ENCODE assay signal across 8 mouse cellular contexts in the genomic region with DNA sequence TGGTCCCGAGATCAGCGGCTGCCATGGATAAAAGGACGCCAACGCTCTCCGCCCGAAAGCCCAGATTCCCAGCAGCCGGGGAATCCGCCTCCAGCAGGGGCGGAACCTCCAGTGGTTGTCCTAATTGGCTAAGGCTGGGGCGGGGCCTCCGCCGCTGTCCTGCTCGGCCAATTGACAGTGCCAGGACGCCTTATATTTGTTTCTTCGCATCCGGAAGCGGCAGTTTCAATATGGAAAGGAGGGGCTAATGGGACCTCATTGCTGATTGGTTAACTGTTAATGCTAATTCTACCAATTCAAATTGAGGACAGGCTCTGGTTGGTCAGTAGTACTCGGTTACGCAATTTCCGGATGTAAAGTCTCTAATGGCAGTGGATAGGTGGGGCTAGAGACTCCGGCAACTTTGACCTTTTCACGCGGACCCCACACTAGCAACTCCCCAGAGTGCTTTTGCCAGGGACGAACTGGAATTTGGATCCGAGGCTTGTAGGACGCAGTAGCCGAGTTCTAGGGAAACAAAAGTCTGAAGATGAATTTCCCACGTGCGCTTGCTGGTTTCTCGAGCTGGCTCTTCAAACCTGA. TPM values are rescaled to one million over a fixed set of nuclear protein-coding genes. Genes with fewer than 3 reads are reported as not detected.
A peak's percentile ranks its signal among the peaks of the same experiment; 100 is the strongest.
DNase-seq lines count a peak whose midpoint lies in the region; ATAC-seq and TF ChIP-seq lines count a peak whose summit lies in the region.

Gene Miip, minus strand, starts transcription at position 367 of the 582 bp plus-strand sequence.
Gene Fv1, plus strand, starts transcription at position 530 of the 582 bp plus-strand sequence.

- H3K27ac ChIP-seq in heart, embryonic 12.5 days (ENCODE audit: poor library complexity, severe bottlenecking): peak within 1 kb of the TSS; percentile 73
- peak within 1 kb of the TSS; percentile 91 for H3K27ac ChIP-seq in kidney, postnatal 0 days
- H3K27ac ChIP-seq in liver, embryonic 11.5 days (ENCODE audit: low read depth, low read length): peak within 1 kb of the TSS; percentile 79; the same call in 1 of the 2 replicates
- peak within 1 kb of the TSS; percentile 86 for H3K27ac ChIP-seq in stomach, embryonic 14.5 days (ENCODE audit: low read length)

- H3K4me1 ChIP-seq in heart, embryonic 12.5 days (replicated peaks): peaks cover 23% of the 10 kb centered on the region
- H3K4me1 ChIP-seq in kidney, postnatal 0 days (replicated peaks; ENCODE audit: insufficient read depth, low read length): peaks cover 19% of the 10 kb centered on the region
- peaks cover 17% of the 10 kb centered on the region for H3K4me1 ChIP-seq in liver, embryonic 11.5 days (replicated peaks; ENCODE audit: control insufficient read depth, insufficient read depth, low read length)
- peaks cover 13% of the 10 kb centered on the region; the same call in 1 of the 2 replicates for H3K4me1 ChIP-seq in stomach, embryonic 14.5 days (ENCODE audit: control insufficient read depth, insufficient read depth, low read length)

- no peaks in the 10 kb centered on the region for H3K27me3 ChIP-seq in C2C12 (ENCODE audit: control insufficient read depth, insufficient read depth, insufficient read length)
- no peaks in the 10 kb centered on the region for H3K27me3 ChIP-seq in heart, embryonic 12.5 days (replicated peaks)
- H3K27me3 ChIP-seq in kidney, postnatal 0 days (ENCODE audit: insufficient read depth, low read length): no peaks in the 10 kb centered on the region
- no peaks in the 10 kb centered on the region for H3K27me3 ChIP-seq in liver, embryonic 11.5 days (replicated peaks; ENCODE audit: control insufficient read depth, insufficient read depth, low read length)
- no peaks in the 10 kb centered on the region for H3K27me3 ChIP-seq in stomach, embryonic 14.5 days (ENCODE audit: control insufficient read depth, insufficient read depth, low read length)

- H3K4me2 ChIP-seq in heart, embryonic 12.5 days: peak within 1 kb of the TSS; percentile 84
- peak within 1 kb of the TSS; percentile 84 for H3K4me2 ChIP-seq in kidney, postnatal 0 days (ENCODE audit: low read length)
- H3K4me2 ChIP-seq in liver, embryonic 11.5 days: peak within 1 kb of the TSS; percentile 95
- peak within 1 kb of the TSS; percentile 83 for H3K4me2 ChIP-seq in stomach, embryonic 14.5 days (replicated peaks; ENCODE audit: low read depth, low read length)

- H3K4me3 ChIP-seq in C2C12 (ENCODE audit: insufficient read depth, poor library complexity, severe bottlenecking): peak within 1 kb of the TSS; percentile 86
- peak within 1 kb of the TSS; percentile 74 for H3K4me3 ChIP-seq in heart, embryonic 12.5 days
- H3K4me3 ChIP-seq in kidney, postnatal 0 days (replicated peaks; ENCODE audit: low read depth, low read length): peak within 1 kb of the TSS; percentile 88
- peak within 1 kb of the TSS; percentile 71 for H3K4me3 ChIP-seq in liver, embryonic 11.5 days (ENCODE audit: low read depth, low read length)
- peak within 1 kb of the TSS; percentile 64 for H3K4me3 ChIP-seq in stomach, embryonic 14.5 days (ENCODE audit: low read depth, low read length)

- H3ac ChIP-seq in C2C12 (ENCODE audit: control insufficient read depth, insufficient read length, low read depth): peak within 1 kb of the TSS; percentile 88

- under 1% methylated on average over 30 of the region's 30 CpGs for WGBS in heart, embryonic 12.5 days
- WGBS in kidney, postnatal 0 days: 0% methylated on average over 29 of the region's 30 CpGs
- WGBS in liver, embryonic 11.5 days: under 1% methylated on average over 30 of the region's 30 CpGs
- WGBS in stomach, embryonic 14.5 days: under 1% methylated on average over 30 of the region's 30 CpGs

- peaks cover 25% of the 10 kb centered on the region for H3K36me3 ChIP-seq in C2C12 (ENCODE audit: control insufficient read depth, insufficient read depth)
- peaks cover 49% of the 10 kb centered on the region for H3K36me3 ChIP-seq in heart, embryonic 12.5 days
- H3K36me3 ChIP-seq in kidney, postnatal 0 days (ENCODE audit: insufficient read depth, low read length): peaks cover 20% of the 10 kb centered on the region; the same call in 1 of the 2 replicates
- peaks cover 20% of the 10 kb centered on the region for H3K36me3 ChIP-seq in liver, embryonic 11.5 days (ENCODE audit: control insufficient read depth, insufficient read depth, low read length)
- peaks cover 22% of the 10 kb centered on the region for H3K36me3 ChIP-seq in stomach, embryonic 14.5 days (ENCODE audit: control insufficient read depth, insufficient read depth, low read length)

- peaks cover 22% of the 10 kb centered on the region for H3K79me3 ChIP-seq in C2C12 (ENCODE audit: low read depth)

- DNase-seq in brain, embryonic 18.5 days (ENCODE audit: low read depth, low spot score): peak; percentile 95
- DNase-seq in kidney, postnatal 0 days (ENCODE audit: low spot score): peak; percentile 100
- peak; percentile 91 for DNase-seq in liver, embryonic 11.5 days (ENCODE audit: low spot score)
- DNase-seq in naive thymus-derived CD4-positive, alpha-beta T cell, adult 2 months (ENCODE audit: low read depth): peak; percentile 97

- TF ChIP-seq CTCF in C2C12 (IDR thresholded peaks at IDR 0.05; ENCODE audit: control insufficient read depth, insufficient read depth, insufficient read length): no peak
- peak; percentile 41 for TF ChIP-seq CTCF in kidney, postnatal 0 days (IDR thresholded peaks at IDR 0.05; ENCODE audit: low read depth)

- peaks cover 21% of the 10 kb centered on the region for H3K79me2 ChIP-seq in C2C12 (ENCODE audit: control insufficient read depth, insufficient read depth)

- no peaks in the 10 kb centered on the region for H3K9me3 ChIP-seq in heart, embryonic 12.5 days (replicated peaks)
- no peaks in the 10 kb centered on the region for H3K9me3 ChIP-seq in kidney, postnatal 0 days (replicated peaks; ENCODE audit: low read length)
- no peaks in the 10 kb centered on the region for H3K9me3 ChIP-seq in liver, embryonic 11.5 days (ENCODE audit: control insufficient read depth, low read length)
- peaks cover 5% of the 10 kb centered on the region; the same call in 1 of the 2 replicates for H3K9me3 ChIP-seq in stomach, embryonic 14.5 days (ENCODE audit: control insufficient read depth, low read depth, low read length)

- ATAC-seq in erythroid progenitor cell, adult 5-6 weeks (replicated peaks; ENCODE audit: low FRiP score, poor library complexity, severe bottlenecking): peak; percentile 96
- ATAC-seq in heart, embryonic 12.5 days (ENCODE audit: insufficient number of reproducible peaks, low FRiP score): peak; percentile 98
- ATAC-seq in kidney, postnatal 0 days (replicated peaks; ENCODE audit: low FRiP score, low read depth): peak; percentile 99
- ATAC-seq in liver, embryonic 11.5 days (replicated peaks; ENCODE audit: low FRiP score): peak; percentile 97
- ATAC-seq in stomach, embryonic 14.5 days (ENCODE audit: insufficient number of reproducible peaks, insufficient read depth, low FRiP score, low read depth): peak; percentile 97

- H3K9ac ChIP-seq in heart, embryonic 12.5 days: peak within 1 kb of the TSS; percentile 77
- peak within 1 kb of the TSS; percentile 79 for H3K9ac ChIP-seq in kidney, postnatal 0 days (ENCODE audit: low read depth, low read length)
- H3K9ac ChIP-seq in liver, embryonic 11.5 days (ENCODE audit: low read depth, low read length): peak within 1 kb of the TSS; percentile 78
- H3K9ac ChIP-seq in stomach, embryonic 14.5 days (replicated peaks; ENCODE audit: low read depth, low read length): peak within 1 kb of the TSS; percentile 71

TF ChIP-seq in C2C12, 6 proteins besides CTCF, POLR2A, EP300 and RAD21:
- TF ChIP-seq MAX (IDR thresholded peaks at IDR 0.05): no peak
- TF ChIP-seq CEBPB (IDR thresholded peaks at IDR 0.05; ENCODE audit: low read depth): peak; percentile 97

RNA-seq across cellular contexts. Expression of gene Miip, which starts in this region (rescaled TPM):
- polyA plus RNA-seq in C2C12 (2012; fragmentation: generic; extraction: Trizol): 13.5 TPM
- 134 and 157 TPM in 2 replicates for total RNA-seq in erythroid progenitor cell, adult 5-6 weeks (2015; ENCODE audit: low replicate concordance)
- 131 and 165 TPM in 2 replicates for total RNA-seq in erythroid progenitor cell, adult 5-6 weeks (2017; ENCODE audit: low replicate concordance)
- 23.4 and 26.3 TPM in 2 replicates for polyA plus RNA-seq in heart, embryonic 12.5 days (2016; fragmentation: Nextera tagmentation; extraction: Ambion mirVana)
- 29.4 and 30.6 TPM in 2 replicates for polyA plus RNA-seq in kidney, postnatal 0 days (2015; fragmentation: Nextera tagmentation; extraction: Ambion mirVana)
- polyA plus RNA-seq in liver, embryonic 11.5 days (2014; fragmentation: Nextera tagmentation; extraction: Ambion mirVana): 40.7 and 47.4 TPM in 2 replicates
- polyA plus RNA-seq in stomach, embryonic 14.5 days (2014; fragmentation: Nextera tagmentation; extraction: Ambion mirVana): 32.9 and 33.1 TPM in 2 replicates

RNA-seq across cellular contexts. Expression of gene Fv1, which starts in this region (rescaled TPM):
- polyA plus RNA-seq in C2C12 (2012; fragmentation: generic; extraction: Trizol): 4.6 TPM
- total RNA-seq in erythroid progenitor cell, adult 5-6 weeks (2015; ENCODE audit: low replicate concordance): 16.8 and 35.3 TPM in 2 replicates
- 29.4 and 35.8 TPM in 2 replicates for total RNA-seq in erythroid progenitor cell, adult 5-6 weeks (2017; ENCODE audit: low replicate concordance)
- polyA plus RNA-seq in heart, embryonic 12.5 days (2016; fragmentation: Nextera tagmentation; extraction: Ambion mirVana): 9.0 and 9.1 TPM in 2 replicates
- polyA plus RNA-seq in kidney, postnatal 0 days (2015; fragmentation: Nextera tagmentation; extraction: Ambion mirVana): 3.8 and 4.3 TPM in 2 replicates
- polyA plus RNA-seq in liver, embryonic 11.5 days (2014; fragmentation: Nextera tagmentation; extraction: Ambion mirVana): 7.0 and 7.7 TPM in 2 replicates
- 8.6 and 10.0 TPM in 2 replicates for polyA plus RNA-seq in stomach, embryonic 14.5 days (2014; fragmentation: Nextera tagmentation; extraction: Ambion mirVana)

Comparison
In these comparisons a context has a peak if more than half of its experiments do, and no peak if none do; other contexts are left out.
1. Peak in every context shown above with its lines: DNase-seq, ATAC-seq, H3K4me3 ChIP-seq and H3K27ac ChIP-seq.